Mouse (Mus musculus) hindbrain, postnatal 0 days (tissue): ENCODE data around the gene Pacsin3. TPM values are rescaled to one million over a fixed set of nuclear protein-coding genes. Genes with fewer than 3 reads are reported as not detected.
A peak's percentile ranks its signal among the peaks of the same experiment; 100 is the strongest.

ENCODE experiments used
- ATAC-seq: fragments of 200-750 bp; cut with Nextera tagmentation; 2 replicates; pipeline ENCODE4 v1.8.0; 2017; ENCODE audit warnings: mild to moderate bottlenecking, moderate TSS enrichment, moderate library complexity
- DNase-seq: peaks from one replicate; pipeline ENCODE4 v3.0.0-alpha.2; 2015; ENCODE audit warnings: low spot score
- H3K27ac ChIP-seq: fragments of 300-500 bp; sonication (generic); 2 replicates; pipeline ENCODE4 v1.5.1; 2014; ENCODE audit warnings: mild to moderate bottlenecking
- H3K27me3 ChIP-seq: fragments of 300-500 bp; sonication (generic); 2 replicates; pipeline ENCODE4 v1.6.1; 2014; ENCODE audit warnings: low read length, mixed read lengths; ENCODE audit not compliant: insufficient read depth
- H3K36me3 ChIP-seq: fragments of 300-500 bp; sonication (generic); 2 replicates; pipeline ENCODE4 v1.6.1; 2014; ENCODE audit warnings: low read length, mixed read lengths; ENCODE audit not compliant: insufficient read depth
- H3K4me1 ChIP-seq: fragments of 300-500 bp; sonication (generic); 2 replicates; pipeline ENCODE4 v1.6.1; 2014; ENCODE audit warnings: antibody characterized with exemption, low read length, mixed read lengths; ENCODE audit not compliant: insufficient read depth
- H3K4me2 ChIP-seq: fragments of 300-500 bp; sonication (generic); 2 replicates; pipeline ENCODE4 v1.6.1; 2014; ENCODE audit warnings: low read depth, mild to moderate bottlenecking, low read length, moderate library complexity, mixed read lengths
- H3K4me3 ChIP-seq: fragments of 300-500 bp; sonication (generic); 2 replicates; pipeline ENCODE4 v1.5.1; 2014; ENCODE audit warnings: low read length
- H3K9ac ChIP-seq: fragments of 300-500 bp; sonication (generic); replicated peaks from 2 replicates; pipeline ENCODE4 v1.6.1; 2014; ENCODE audit warnings: mild to moderate bottlenecking, low read length, moderate library complexity, mixed read lengths
- H3K9me3 ChIP-seq: fragments of 300-500 bp; sonication (generic); 2 replicates; pipeline ENCODE4 v1.6.1; 2016; ENCODE audit warnings: low read length, mixed read lengths
- CTCF ChIP-seq: IDR thresholded peaks from 2 replicates; pipeline ENCODE4 v1.5.1; 2016; ENCODE audit warnings: antibody characterized with exemption, control low read depth, low read depth
- WGBS: fragments of 180-500 bp; shearing (Covaris S2); extraction: QIAGEN DNeasy Blood & Tissue Kit; methylation state at CpG from one replicate; pipeline ENCODE4 v1.1.7; 2014; 5-methylcytosine and 5-hydroxymethylcytosine counted together
- polyA plus RNA-seq: library from polyadenylated mRNA; unstranded; fragments of >200 nt; fragmentation: Nextera tagmentation; extraction: Ambion mirVana; gene quantifications from 2 replicates; pipeline ENCODE4 v1.2.1, GENCODE M21; 2015
- total RNA-seq: library from RNA; depleted of rRNA; stranded (reverse); fragments of >200 nt; gene quantifications from 2 replicates; pipeline ENCODE4 v1.2.3, GENCODE M21; 2014; rRNA removed

The Pacsin3 gene
- total RNA-seq (16.3 and 25.7 TPM in 2 replicates), polyA plus RNA-seq (26.0 and 26.1 TPM in 2 replicates)

DNA sequence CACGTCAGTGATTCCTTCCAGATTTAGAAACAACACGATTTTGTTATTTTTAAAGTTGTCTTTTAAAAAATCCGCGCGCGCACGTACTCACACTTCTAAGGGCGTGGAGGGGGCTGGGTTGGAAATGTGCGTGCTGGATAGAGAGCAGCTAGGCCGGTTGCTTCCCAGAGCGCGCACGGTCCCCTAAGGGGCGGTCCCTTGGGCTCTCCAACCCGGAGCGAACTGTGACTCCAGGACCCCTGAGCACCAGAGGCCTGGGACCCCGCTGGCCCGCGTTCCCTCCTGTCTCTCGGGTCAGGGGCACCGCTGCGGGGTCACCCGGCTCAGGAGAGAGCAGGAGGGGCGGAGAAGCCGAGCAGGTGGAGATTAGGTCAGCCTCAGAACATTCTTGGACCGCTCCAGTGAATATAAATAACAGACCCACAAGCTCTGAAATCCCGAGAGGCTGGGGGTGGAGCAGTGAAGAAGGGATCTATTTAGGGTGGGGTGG is at the start of gene Pacsin3:
Pacsin3 (plus strand) TSS at position 294 of the 490 bp plus-strand sequence.
- Histone ChIP-seq H3K4me3 (peak within 1 kb of the TSS; percentile 54), H3K9me3 (no peaks in the 10 kb centered on the region), H3K4me2 (peak within 1 kb of the TSS; percentile 94), H3K36me3 (no peaks in the 10 kb centered on the region), H3K27ac (peak within 1 kb of the TSS; percentile 76; the same call in 1 of the 2 replicates), H3K27me3 (peaks cover 4% of the 10 kb centered on the region; the same call in 1 of the 2 replicates), H3K4me1 (peaks cover 6% of the 10 kb centered on the region), H3K9ac (peak within 1 kb of the TSS; percentile 53)
- TF ChIP-seq CTCF: no peak
- WGBS: 2% methylated on average over 27 of the region's 27 CpGs
- DNase-seq (no peak), ATAC-seq (no peak)

DNA sequence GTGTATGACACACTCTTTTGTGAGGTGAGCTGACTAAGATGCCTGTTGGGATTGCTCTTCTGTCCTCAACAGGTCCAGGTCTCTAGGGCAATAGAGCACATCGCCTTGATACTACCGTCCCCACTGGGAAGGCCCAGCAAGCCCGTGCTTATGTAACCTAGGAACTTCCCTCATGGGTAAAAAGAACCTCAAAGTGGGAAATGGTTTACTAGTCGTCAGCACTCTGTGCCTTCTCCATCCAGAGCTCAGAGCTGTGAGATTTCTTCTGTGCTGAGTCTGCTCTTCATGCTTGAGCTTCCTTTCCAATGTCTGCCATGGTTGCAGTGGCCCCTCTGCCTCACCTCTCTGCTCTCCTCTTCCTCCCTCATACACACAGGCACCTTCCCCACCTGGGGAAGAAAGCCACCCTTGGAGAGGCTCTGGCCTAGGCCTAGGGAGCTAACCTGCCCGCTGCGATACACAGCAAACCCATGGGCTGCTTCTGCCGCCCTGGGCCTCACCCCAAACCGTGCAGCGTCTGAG is 49.4 kb upstream of the Pacsin3 start:
- Histone ChIP-seq H3K27me3 (no peaks in the 10 kb centered on the region), H3K27ac (no peak overlapping the region), H3K9ac (no peak overlapping the region), H3K4me2 (no peak overlapping the region), H3K36me3 (peaks cover 49% of the 10 kb centered on the region), H3K4me1 (peaks cover 21% of the 10 kb centered on the region), H3K9me3 (no peaks in the 10 kb centered on the region), H3K4me3 (no peak overlapping the region)
- WGBS: 83% methylated on average over 9 of the region's 9 CpGs
- TF ChIP-seq CTCF: no peak
- no peak for DNase-seq
- no peak for ATAC-seq

DNA sequence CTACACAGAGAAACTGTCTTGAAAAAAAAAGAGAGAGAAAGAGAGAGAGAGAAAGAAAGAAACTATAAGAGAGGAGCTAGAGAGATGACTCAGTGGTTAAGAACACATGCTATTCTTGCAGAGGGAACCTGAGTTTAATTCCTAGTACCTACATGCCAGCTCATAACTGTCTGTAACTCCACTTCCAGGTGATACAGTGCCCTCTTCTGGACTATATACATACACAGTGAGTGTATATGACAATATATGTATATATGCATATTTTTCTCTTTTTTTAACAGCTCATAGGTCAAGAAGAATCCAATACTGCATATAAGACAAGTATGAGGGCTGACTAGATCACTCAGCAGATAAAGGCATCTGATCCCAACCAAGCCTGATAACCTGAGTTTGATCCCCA is 42.4 kb upstream of the Pacsin3 start:
- no peaks in the 10 kb centered on the region for H3K9me3 ChIP-seq
- H3K4me1 ChIP-seq: no peaks in the 10 kb centered on the region
- no peak overlapping the region for H3K27ac ChIP-seq
- H3K36me3 ChIP-seq: peaks cover 45% of the 10 kb centered on the region
- no peak overlapping the region for H3K4me2 ChIP-seq
- H3K27me3 ChIP-seq: no peaks in the 10 kb centered on the region
- no peak overlapping the region for H3K9ac ChIP-seq
- no peak overlapping the region for H3K4me3 ChIP-seq
- no peak for DNase-seq
- peak; percentile 18; the same call in 1 of the 2 replicates for TF ChIP-seq CTCF
- ATAC-seq: no peak

DNA sequence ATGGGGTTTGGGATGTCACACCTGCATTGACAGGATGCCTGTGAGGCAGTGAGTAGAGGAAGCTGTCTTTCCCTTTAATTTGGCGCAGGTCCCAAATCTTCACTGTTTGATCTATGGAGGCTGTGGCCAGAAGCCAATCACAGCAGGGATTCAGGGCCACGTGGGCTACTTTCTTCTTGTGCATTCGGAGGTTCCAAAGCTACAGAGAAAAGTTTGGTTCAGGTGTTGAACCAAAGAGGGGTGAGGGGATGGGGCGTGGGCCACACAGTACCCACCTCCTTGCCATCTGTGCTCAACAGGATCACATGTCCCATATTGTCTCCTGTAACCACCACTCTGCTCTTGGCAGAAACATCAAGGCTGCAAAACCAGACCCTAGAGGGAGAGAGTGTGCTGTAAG is 38.7 kb upstream of the Pacsin3 start:
- H3K9ac ChIP-seq: no peak overlapping the region
- no peaks in the 10 kb centered on the region for H3K4me1 ChIP-seq
- DNase-seq: peak; percentile 56
- H3K4me2 ChIP-seq: no peak overlapping the region
- peaks cover 12% of the 10 kb centered on the region; the same call in 1 of the 2 replicates for H3K36me3 ChIP-seq
- H3K27me3 ChIP-seq: no peaks in the 10 kb centered on the region
- H3K4me3 ChIP-seq: no peak overlapping the region
- H3K9me3 ChIP-seq: no peaks in the 10 kb centered on the region
- H3K27ac ChIP-seq: 0 out of 2 replicates have a peak overlapping the region, but pooled peaks have one; percentile 15
- TF ChIP-seq CTCF: no peak
- 0 out of 2 replicates have a peak, but pooled peaks have one; percentile 43 for ATAC-seq
- 44% methylated on average over 4 of the region's 4 CpGs for WGBS

DNA sequence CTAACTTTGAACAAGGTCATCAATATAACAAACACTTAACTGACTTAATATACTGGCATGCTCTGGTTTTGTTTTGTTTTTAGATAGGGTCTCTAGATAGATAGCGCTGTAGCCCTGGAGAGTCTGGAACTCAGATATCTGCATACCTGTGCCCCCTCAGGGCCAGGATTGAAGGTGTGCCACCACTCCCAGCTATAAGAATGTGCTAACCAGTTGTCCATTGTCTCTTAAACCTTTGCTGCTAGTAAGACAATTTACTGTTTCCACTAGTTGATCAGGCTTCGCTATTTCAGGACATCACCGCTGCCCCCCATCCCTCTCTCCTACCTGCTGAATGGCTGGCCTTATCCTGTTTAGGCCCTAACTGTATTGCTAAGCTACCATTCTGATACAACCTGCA is 35.3 kb upstream of the Pacsin3 start:
- TF ChIP-seq CTCF: no peak
- no peak for ATAC-seq
- DNase-seq: no peak

DNA sequence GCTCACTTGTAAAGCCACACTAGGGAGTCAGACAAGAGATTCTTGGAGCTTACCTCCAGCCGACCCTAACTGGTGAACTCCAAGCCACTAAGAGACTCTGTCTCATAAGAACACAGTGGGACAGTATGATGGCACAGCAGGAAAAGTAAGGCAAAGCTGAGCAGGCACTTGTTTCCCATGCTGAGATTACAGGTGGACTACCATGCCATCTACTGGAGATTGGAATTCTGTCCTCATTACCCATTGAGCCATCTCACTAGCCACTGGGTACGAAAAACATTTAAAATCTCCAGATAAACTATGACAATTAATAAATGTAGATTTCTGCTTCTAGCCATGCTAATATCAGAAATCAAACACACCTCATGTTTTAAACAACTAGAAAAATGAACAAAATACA is 32.1 kb upstream of the Pacsin3 start:
- peak; percentile 35 for TF ChIP-seq CTCF
- ATAC-seq (no peak), DNase-seq (no peak)

More for the DNA sequence above, 35.3 kb upstream of the Pacsin3 start:
- H3K27ac ChIP-seq: no peak overlapping the region
- H3K27me3 ChIP-seq: no peaks in the 10 kb centered on the region
- no peak overlapping the region for H3K4me3 ChIP-seq
- H3K4me1 ChIP-seq: no peaks in the 10 kb centered on the region
- H3K36me3 ChIP-seq: peaks cover 3% of the 10 kb centered on the region; the same call in 1 of the 2 replicates
- H3K4me2 ChIP-seq: no peak overlapping the region
- H3K9ac ChIP-seq: no peak overlapping the region
- WGBS: 95% methylated on average over 3 of the region's 3 CpGs
- H3K9me3 ChIP-seq: no peaks in the 10 kb centered on the region

DNA sequence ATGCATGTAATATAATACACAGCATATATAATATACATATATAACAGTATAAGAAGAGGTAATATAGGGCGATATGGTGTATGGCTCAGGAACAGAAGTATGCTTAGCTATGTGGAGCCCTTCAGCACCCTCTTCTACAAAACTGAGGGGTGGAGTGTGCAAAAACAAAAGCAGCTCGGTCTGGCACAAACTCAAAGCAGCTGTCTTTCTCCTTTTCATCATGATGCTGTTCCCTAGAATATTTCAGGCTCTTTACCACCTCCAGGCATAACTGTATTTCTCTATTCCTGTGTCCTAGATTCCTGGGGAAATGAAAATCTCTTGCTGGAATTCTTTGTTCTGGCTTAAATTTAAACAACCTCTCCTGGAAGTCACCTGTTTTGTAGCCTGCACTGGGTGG is 26.0 kb upstream of the Pacsin3 start:
- H3K4me2 ChIP-seq: no peak overlapping the region
- no peak overlapping the region for H3K27ac ChIP-seq
- no peaks in the 10 kb centered on the region for H3K27me3 ChIP-seq
- no peaks in the 10 kb centered on the region for H3K36me3 ChIP-seq
- DNase-seq (no peak), ATAC-seq (no peak)
- 79% methylated on average over 2 of the region's 2 CpGs for WGBS
- H3K9ac ChIP-seq: no peak overlapping the region; the same call in 1 of the 2 replicates
- TF ChIP-seq CTCF: no peak
- no peak overlapping the region for H3K4me3 ChIP-seq
- no peaks in the 10 kb centered on the region for H3K4me1 ChIP-seq
- no peaks in the 10 kb centered on the region for H3K9me3 ChIP-seq

More for the DNA sequence above, 32.1 kb upstream of the Pacsin3 start:
- H3K4me3 ChIP-seq: no peak overlapping the region
- WGBS: 80% methylated on average over 2 of the region's 2 CpGs
- H3K36me3 ChIP-seq: no peaks in the 10 kb centered on the region
- no peak overlapping the region for H3K27ac ChIP-seq
- no peak overlapping the region for H3K4me2 ChIP-seq
- H3K4me1 ChIP-seq: no peaks in the 10 kb centered on the region
- H3K9me3 ChIP-seq: no peaks in the 10 kb centered on the region
- no peaks in the 10 kb centered on the region for H3K27me3 ChIP-seq
- H3K9ac ChIP-seq: no peak overlapping the region
